Mouse (Mus musculus) thymus, adult 2 months (tissue): ENCODE data around the gene Mtx3.

Source experiments
- CTCF ChIP-seq: fragments of 200-500 bp; IDR thresholded peaks from 2 replicates; pipeline ENCODE4 v1.5.1; 2012; ENCODE audit warnings: mild to moderate bottlenecking, control low read depth, low read length, moderate library complexity, borderline replicate concordance; ENCODE audit not compliant: control insufficient read depth, poor library complexity, insufficient read depth; ENCODE audit errors: extremely low read depth
- POLR2A ChIP-seq: fragments of 200-500 bp; IDR thresholded peaks from 2 replicates; pipeline ENCODE4 v1.6.1; 2012; ENCODE audit warnings: mild to moderate bottlenecking, low read length, control low read depth, moderate library complexity; ENCODE audit not compliant: control insufficient read depth, poor library complexity, insufficient read depth; ENCODE audit errors: extremely low read depth

- no peak for TF ChIP-seq CTCF
- no peak for TF ChIP-seq POLR2A
Measured at GRCm38 (mm10) chr13:92848002-92848401, 3.4 kb downstream of the Mtx3 start.
